Mouse (Mus musculus) kidney, adult 2 months (tissue): ENCODE data around the gene Phf12. TPM values are rescaled to one million over a fixed set of nuclear protein-coding genes. Genes with fewer than 3 reads are reported as not detected.
"Not testable (repeated sequence)": the region's sequence is repeated elsewhere in the genome, so short reads cannot be mapped to it uniquely, and the experiment has no call there.

Experiments used
- DNase-seq: peaks from one replicate; pipeline ENCODE4 v3.0.0; 2021
- H3K27ac ChIP-seq: fragments of 200-500 bp; 2 replicates; pipeline ENCODE4 v1.5.1; 2012; ENCODE audit warnings: low read depth, low read length, control low read depth, inconsistent platforms; ENCODE audit not compliant: insufficient read depth
- H3K27me3 ChIP-seq: fragments of 200-500 bp; replicated peaks from 2 replicates; pipeline ENCODE4 v1.6.1; 2012; ENCODE audit warnings: mild to moderate bottlenecking, moderate library complexity, low read length, inconsistent platforms; ENCODE audit not compliant: control insufficient read depth, insufficient read depth
- H3K36me3 ChIP-seq: fragments of 200-500 bp; 2 replicates; pipeline ENCODE4 v1.6.1; 2012; ENCODE audit warnings: mild to moderate bottlenecking, moderate library complexity, low read length, inconsistent platforms; ENCODE audit not compliant: control insufficient read depth, insufficient read depth
- H3K4me1 ChIP-seq: fragments of 200-500 bp; 2 replicates; pipeline ENCODE4 v1.6.1; 2011; ENCODE audit warnings: low read length; ENCODE audit not compliant: control insufficient read depth, insufficient read depth
- H3K4me3 ChIP-seq: fragments of 200-500 bp; 2 replicates; pipeline ENCODE4 v1.5.1; 2011; ENCODE audit warnings: mild to moderate bottlenecking, low read depth, low read length, control low read depth; ENCODE audit not compliant: insufficient read depth
- CTCF ChIP-seq: fragments of 200-500 bp; conservative IDR thresholded peaks from 2 replicates; pipeline ENCODE4 v1.5.1; 2011; ENCODE audit warnings: low read depth, mild to moderate bottlenecking, control low read depth, low read length, moderate library complexity, mixed read lengths; ENCODE audit not compliant: insufficient read depth, insufficient read length
- POLR2A ChIP-seq: fragments of 200-500 bp; IDR thresholded peaks from one replicate; pipeline ENCODE4 v1.6.1; 2011; ENCODE audit warnings: low read depth, low read length, control low read depth
- WGBS: fragments of 180-500 bp; shearing (Covaris S2); methylation state at CpG from one replicate; pipeline ENCODE4 v1.1.7; 2018; 5-methylcytosine and 5-hydroxymethylcytosine counted together
- polyA plus RNA-seq: library from polyadenylated mRNA; depleted of rRNA; stranded (reverse); fragments of >200 nt; gene quantifications from 2 replicates; pipeline ENCODE4 v1.2.3, GENCODE M21; 2012

Phf12 gene
- polyA plus RNA-seq, 1 experiment, result 33.0 TPM

DNA sequence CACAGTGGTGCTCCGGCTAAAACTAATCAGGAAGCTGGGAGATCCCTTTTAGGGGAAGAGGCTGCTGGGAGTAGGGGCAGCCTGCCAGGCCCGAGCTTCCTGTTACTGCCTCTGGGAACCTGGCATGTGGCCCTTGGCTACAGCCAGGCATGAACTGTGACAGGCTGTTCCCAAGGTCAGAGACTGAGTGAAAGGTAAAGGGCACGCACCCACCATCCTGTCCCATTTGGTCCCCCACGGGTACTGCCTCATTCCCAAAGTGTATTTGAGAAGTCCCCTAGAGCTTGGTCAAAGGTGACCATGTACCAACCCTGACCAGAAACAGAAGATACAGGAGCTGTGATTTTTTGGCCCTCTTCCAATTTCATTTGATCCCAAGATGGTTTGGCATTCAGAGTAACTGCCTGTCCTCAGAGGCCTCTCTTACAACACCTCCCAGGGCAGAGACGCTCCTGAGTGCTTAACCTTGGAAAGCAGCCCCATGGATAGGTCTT lies 62.3 kb downstream of the Phf12 start:
- no peak overlapping the region for H3K4me3 ChIP-seq
- peaks cover 14% of the 10 kb centered on the region; the same call in 1 of the 2 replicates for H3K4me1 ChIP-seq
- peak; percentile 96 for DNase-seq
- no peaks in the 10 kb centered on the region for H3K36me3 ChIP-seq
- WGBS, result 6% methylated on average over 5 of the region's 5 CpGs
- TF ChIP-seq CTCF (0 out of 2 replicates have a peak, but pooled peaks have one; percentile 1), POLR2A (no peak)
- peak overlapping the region; percentile 83 for H3K27ac ChIP-seq
- no peaks in the 10 kb centered on the region for H3K27me3 ChIP-seq

- not testable (repeated sequence) for H3K27ac ChIP-seq, H3K27me3 ChIP-seq, H3K36me3 ChIP-seq, DNase-seq, H3K4me3 ChIP-seq
- 78% methylated on average over 4 of the region's 4 CpGs for WGBS
- H3K4me1 ChIP-seq, result peaks cover 14% of the 10 kb centered on the region; the same call in 1 of the 2 replicates
These were observed 66.1 kb downstream of the Phf12 start for GRCm38 (mm10) chr11:78048637-78049036.

DNA sequence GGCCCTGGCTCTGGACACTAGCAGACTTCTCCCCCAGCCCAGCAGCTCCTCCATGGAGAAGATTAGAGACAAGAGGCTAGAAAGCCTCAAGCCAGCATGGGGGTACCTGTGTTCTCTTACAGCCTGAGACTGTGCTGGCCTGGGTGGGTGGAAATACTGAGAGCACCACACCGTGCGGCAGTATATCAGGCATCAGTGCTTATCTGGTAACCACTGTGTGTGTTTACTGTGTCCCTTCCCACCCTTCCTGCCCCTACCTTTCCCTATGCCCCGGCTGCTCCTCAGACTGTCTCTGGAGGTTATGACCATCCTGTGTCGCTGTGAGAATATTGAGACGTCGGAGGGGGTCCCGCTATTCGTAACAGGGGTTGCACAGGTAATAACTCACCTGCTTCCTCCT lies 70.5 kb downstream of the Phf12 start:
- Histone ChIP-seq H3K27ac (no peak overlapping the region), H3K4me3 (no peak overlapping the region), H3K36me3 (no peaks in the 10 kb centered on the region), H3K27me3 (no peaks in the 10 kb centered on the region), H3K4me1 (no peaks in the 10 kb centered on the region)
- no peak for DNase-seq
- TF ChIP-seq CTCF (no peak), POLR2A (no peak)
- 86% methylated on average over 8 of the region's 8 CpGs for WGBS

DNA sequence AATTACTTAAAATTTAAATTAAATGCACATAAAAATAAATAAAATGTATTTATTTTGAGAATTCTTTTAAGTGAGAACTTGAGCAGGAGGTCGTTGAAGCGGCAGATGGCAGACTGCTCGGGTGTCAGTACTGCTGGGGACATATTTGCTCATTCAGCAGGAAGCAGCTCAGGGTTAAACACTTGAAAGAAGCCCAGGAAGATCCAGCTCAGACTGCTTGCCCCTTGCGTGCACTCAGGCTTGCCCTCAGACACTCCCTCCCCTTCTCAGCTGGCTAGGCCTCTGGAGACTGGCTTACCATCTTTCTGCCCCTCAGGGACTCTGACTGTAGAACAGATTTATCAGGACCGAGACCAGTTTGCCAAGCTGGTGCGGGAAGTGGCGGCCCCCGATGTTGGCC lies 74.4 kb downstream of the Phf12 start:
- Histone ChIP-seq H3K27ac (no peak overlapping the region), H3K27me3 (no peaks in the 10 kb centered on the region), H3K4me3 (no peak overlapping the region), H3K4me1 (no peaks in the 10 kb centered on the region), H3K36me3 (no peaks in the 10 kb centered on the region)
- WGBS, result 62% methylated on average over 8 of the region's 8 CpGs
- no peak for TF ChIP-seq POLR2A
- no peak for TF ChIP-seq CTCF
- DNase-seq, result no peak

- Histone ChIP-seq H3K27me3 (no peaks in the 10 kb centered on the region), H3K27ac (no peak overlapping the region), H3K36me3 (no peaks in the 10 kb centered on the region), H3K4me3 (no peak overlapping the region), H3K4me1 (no peaks in the 10 kb centered on the region)
- peak; percentile 88 for DNase-seq
- TF ChIP-seq POLR2A, result no peak
- TF ChIP-seq CTCF, result peak; percentile 99
- 38% methylated on average over 9 of the region's 9 CpGs for WGBS
These were observed 77.5 kb downstream of the Phf12 start for GRCm38 (mm10) chr11:78059833-78060757.

DNA sequence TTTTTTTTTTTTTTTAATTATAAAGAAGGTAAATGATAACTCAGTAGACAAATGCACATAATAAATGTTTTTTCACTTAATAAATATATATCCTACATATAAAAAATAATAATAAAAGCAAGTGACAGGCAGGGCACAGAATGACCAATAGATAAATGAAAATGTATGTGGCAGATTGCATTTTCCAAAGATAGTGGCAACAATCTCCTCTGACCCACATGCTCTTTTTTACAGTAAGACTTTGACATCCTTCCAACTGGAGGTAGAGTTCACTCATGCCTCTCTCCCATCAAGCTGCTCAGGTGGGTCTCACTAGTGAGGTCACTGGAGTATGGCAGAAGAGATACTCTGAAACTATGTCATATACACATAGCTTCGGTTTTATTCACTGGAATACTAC lies 80.0 kb downstream of the Phf12 start:
- no peak for TF ChIP-seq POLR2A
- Histone ChIP-seq H3K4me1 (no peaks in the 10 kb centered on the region), H3K36me3 (no peaks in the 10 kb centered on the region), H3K27me3 (no peaks in the 10 kb centered on the region), H3K4me3 (no peak overlapping the region), H3K27ac (no peak overlapping the region)
- DNase-seq, result no peak
- 74% methylated on average over 1 of the region's 1 CpGs for WGBS

- no peaks in the 10 kb centered on the region for H3K4me1 ChIP-seq
- no peak for DNase-seq
- no peak overlapping the region for H3K4me3 ChIP-seq
- H3K27ac ChIP-seq, result no peak overlapping the region
- TF ChIP-seq CTCF (no peak), POLR2A (no peak)
- H3K27me3 ChIP-seq, result no peaks in the 10 kb centered on the region
- 66% methylated on average over 2 of the region's 2 CpGs for whole genome bisulfite sequencing
- H3K36me3 ChIP-seq, result no peaks in the 10 kb centered on the region
These were observed 83.4 kb downstream of the Phf12 start for GRCm38 (mm10) chr11:78065906-78066305.

- WGBS, result 49% methylated on average over 2 of the region's 2 CpGs
- no peak for DNase-seq
- TF ChIP-seq POLR2A (no peak), CTCF (no peak)
- no peaks in the 10 kb centered on the region for H3K36me3 ChIP-seq
- H3K27me3 ChIP-seq, result no peaks in the 10 kb centered on the region
- H3K4me1 ChIP-seq, result no peaks in the 10 kb centered on the region
- no peak overlapping the region for H3K4me3 ChIP-seq
- no peak overlapping the region for H3K27ac ChIP-seq
These were observed 84.1 kb downstream of the Phf12 start for GRCm38 (mm10) chr11:78066641-78067040.
